Mouse (Mus musculus): ENCODE results near the gene Ndufs8. TPM values are rescaled to one million over a fixed set of nuclear protein-coding genes. Genes with fewer than 3 reads are reported as not detected.

The Ndufs8 gene
- polyA plus RNA-seq, 1 experiment from 2014 or later = 507 TPM

- 76% methylated on average over 25 of the region's 25 CpGs for WGBS
Measured at GRCm38 (mm10) chr19:3903648-3904362, 8.8 kb downstream of the Ndufs8 start.

GRCm38 (mm10) chr19:3902966-3903365 lies 9.6 kb downstream of the Ndufs8 start:
- H3K36me3 ChIP-seq (ENCODE audit: control insufficient read depth, insufficient read depth, low read length) = peaks cover 47% of the 10 kb centered on the region
- ATAC-seq (ENCODE audit: insufficient number of reproducible peaks, insufficient read depth, low FRiP score, low read depth) = no peak
- 85% methylated on average over 12 of the region's 12 CpGs for WGBS

More at GRCm38 (mm10) chr19:3903648-3904362, 8.8 kb downstream of the Ndufs8 start:
- Histone ChIP-seq H3K9me3 (ENCODE audit: control insufficient read depth, low read length) (no peaks in the 10 kb centered on the region), H3K4me2 (ENCODE audit: low read length) (no peak overlapping the region), H3K9ac (ENCODE audit: low read length) (no peak overlapping the region), H3K36me3 (ENCODE audit: control insufficient read depth, insufficient read depth, low read length) (peaks cover 50% of the 10 kb centered on the region), H3K27me3 (ENCODE audit: control insufficient read depth, insufficient read depth, low read length) (no peaks in the 10 kb centered on the region), H3K4me1 (ENCODE audit: control insufficient read depth in 2 of 2, insufficient read depth in 2 of 2, low read length in 2 of 2) (peaks cover 15 to 18% of the 10 kb centered on the region in 2 experiments; a peak in 3 of 4 replicates), H3K4me3 (ENCODE audit: control insufficient read depth in 1 of 2, insufficient read depth in 1 of 2, low read depth in 1 of 2, low read length in 2 of 2) (no peak overlapping the region), H3K27ac (replicated peaks in 1 of 2; ENCODE audit: control insufficient read depth in 1 of 2, insufficient read depth in 1 of 2, low read depth in 2 of 2, low read length in 2 of 2) (no peak overlapping the region)
- ATAC-seq (ENCODE audit: insufficient number of reproducible peaks, insufficient read depth, low FRiP score, low read depth) = no peak

GRCm38 (mm10) chr19:3899618-3900017 lies 13.0 kb downstream of the Ndufs8 start:
- H3K27ac ChIP-seq (replicated peaks in 1 of 2; ENCODE audit: control insufficient read depth in 1 of 2, insufficient read depth in 1 of 2, low read depth in 2 of 2, low read length in 2 of 2) = no peak overlapping the region
- H3K9ac ChIP-seq (ENCODE audit: low read length) = no peak overlapping the region
- peaks cover 6 to 10% of the 10 kb centered on the region in 2 experiments; a peak in 2 of 4 replicates for H3K4me1 ChIP-seq (ENCODE audit: control insufficient read depth in 2 of 2, insufficient read depth in 2 of 2, low read length in 2 of 2)
- peaks cover 80% of the 10 kb centered on the region for H3K36me3 ChIP-seq (ENCODE audit: control insufficient read depth, insufficient read depth, low read length)
- H3K4me2 ChIP-seq (ENCODE audit: low read length) = no peak overlapping the region
- ATAC-seq (ENCODE audit: insufficient number of reproducible peaks, insufficient read depth, low FRiP score, low read depth) = no peak
- H3K27me3 ChIP-seq (ENCODE audit: control insufficient read depth, insufficient read depth, low read length) = no peaks in the 10 kb centered on the region
- H3K9me3 ChIP-seq (ENCODE audit: control insufficient read depth, low read length) = no peaks in the 10 kb centered on the region
- WGBS = 94% methylated on average over 4 of the region's 4 CpGs
- H3K4me3 ChIP-seq (ENCODE audit: control insufficient read depth in 1 of 2, insufficient read depth in 1 of 2, low read depth in 1 of 2, low read length in 2 of 2) = no peak overlapping the region

More at GRCm38 (mm10) chr19:3902966-3903365, 9.6 kb downstream of the Ndufs8 start:
- no peak overlapping the region for H3K4me2 ChIP-seq (ENCODE audit: low read length)
- no peak overlapping the region for H3K4me3 ChIP-seq (ENCODE audit: control insufficient read depth in 1 of 2, insufficient read depth in 1 of 2, low read depth in 1 of 2, low read length in 2 of 2)
- no peaks in the 10 kb centered on the region for H3K9me3 ChIP-seq (ENCODE audit: control insufficient read depth, low read length)
- H3K27me3 ChIP-seq (ENCODE audit: control insufficient read depth, insufficient read depth, low read length) = no peaks in the 10 kb centered on the region
- peaks cover 15 to 17% of the 10 kb centered on the region in 2 experiments; a peak in 3 of 4 replicates for H3K4me1 ChIP-seq (ENCODE audit: control insufficient read depth in 2 of 2, insufficient read depth in 2 of 2, low read length in 2 of 2)
- H3K27ac ChIP-seq (replicated peaks in 1 of 2; ENCODE audit: control insufficient read depth in 1 of 2, insufficient read depth in 1 of 2, low read depth in 2 of 2, low read length in 2 of 2) = no peak overlapping the region
- no peak overlapping the region for H3K9ac ChIP-seq (ENCODE audit: low read length)

GRCm38 (mm10) chr19:3898952-3899351 lies 13.6 kb downstream of the Ndufs8 start:
- H3K36me3 ChIP-seq (ENCODE audit: control insufficient read depth, insufficient read depth, low read length) = peaks cover 84% of the 10 kb centered on the region
- peaks cover 6 to 15% of the 10 kb centered on the region in 2 experiments; a peak in 3 of 4 replicates for H3K4me1 ChIP-seq (ENCODE audit: control insufficient read depth in 2 of 2, insufficient read depth in 2 of 2, low read length in 2 of 2)
- WGBS = 84% methylated on average over 7 of the region's 7 CpGs
- H3K4me3 ChIP-seq (ENCODE audit: control insufficient read depth in 1 of 2, insufficient read depth in 1 of 2, low read depth in 1 of 2, low read length in 2 of 2) = no peak overlapping the region
- no peak overlapping the region for H3K9ac ChIP-seq (ENCODE audit: low read length)
- no peak overlapping the region for H3K4me2 ChIP-seq (ENCODE audit: low read length)
- H3K9me3 ChIP-seq (ENCODE audit: control insufficient read depth, low read length) = no peaks in the 10 kb centered on the region
- H3K27ac ChIP-seq (replicated peaks in 1 of 2; ENCODE audit: control insufficient read depth in 1 of 2, insufficient read depth in 1 of 2, low read depth in 2 of 2, low read length in 2 of 2) = no peak overlapping the region
- no peak for ATAC-seq (ENCODE audit: insufficient number of reproducible peaks, insufficient read depth, low FRiP score, low read depth)
- H3K27me3 ChIP-seq (ENCODE audit: control insufficient read depth, insufficient read depth, low read length) = no peaks in the 10 kb centered on the region

- H3K4me3 ChIP-seq (ENCODE audit: control insufficient read depth in 1 of 2, insufficient read depth in 1 of 2, low read depth in 1 of 2, low read length in 2 of 2) = no peak overlapping the region
- no peaks in the 10 kb centered on the region for H3K9me3 ChIP-seq (ENCODE audit: control insufficient read depth, low read length)
- no peaks in the 10 kb centered on the region for H3K27me3 ChIP-seq (ENCODE audit: control insufficient read depth, insufficient read depth, low read length)
- no peak overlapping the region for H3K4me2 ChIP-seq (ENCODE audit: low read length)
- 91% methylated on average over 5 of the region's 5 CpGs for WGBS
- ATAC-seq (ENCODE audit: insufficient number of reproducible peaks, insufficient read depth, low FRiP score, low read depth) = no peak
- no peak overlapping the region for H3K27ac ChIP-seq (replicated peaks in 1 of 2; ENCODE audit: control insufficient read depth in 1 of 2, insufficient read depth in 1 of 2, low read depth in 2 of 2, low read length in 2 of 2)
- H3K4me1 ChIP-seq (ENCODE audit: control insufficient read depth in 2 of 2, insufficient read depth in 2 of 2, low read length in 2 of 2) = peaks cover 14 to 24% of the 10 kb centered on the region in 2 experiments
- H3K9ac ChIP-seq (ENCODE audit: low read length) = no peak overlapping the region
- H3K36me3 ChIP-seq (ENCODE audit: control insufficient read depth, insufficient read depth, low read length) = peaks cover 84% of the 10 kb centered on the region
Measured at GRCm38 (mm10) chr19:3897557-3897956, 15.0 kb downstream of the Ndufs8 start.

- Histone ChIP-seq H3K36me3 (ENCODE audit: control insufficient read depth, insufficient read depth, low read length) (peaks cover 84% of the 10 kb centered on the region), H3K4me3 (ENCODE audit: control insufficient read depth in 1 of 2, insufficient read depth in 1 of 2, low read depth in 1 of 2, low read length in 2 of 2) (no peak overlapping the region), H3K9ac (ENCODE audit: low read length) (no peak overlapping the region), H3K4me1 (ENCODE audit: control insufficient read depth in 2 of 2, insufficient read depth in 2 of 2, low read length in 2 of 2) (peaks cover 14 to 24% of the 10 kb centered on the region in 2 experiments), H3K4me2 (ENCODE audit: low read length) (no peak overlapping the region), H3K27ac (replicated peaks in 1 of 2; ENCODE audit: control insufficient read depth in 1 of 2, insufficient read depth in 1 of 2, low read depth in 2 of 2, low read length in 2 of 2) (no peak overlapping the region), H3K27me3 (ENCODE audit: control insufficient read depth, insufficient read depth, low read length) (no peaks in the 10 kb centered on the region), H3K9me3 (ENCODE audit: control insufficient read depth, low read length) (no peaks in the 10 kb centered on the region)
- no peak for ATAC-seq (ENCODE audit: insufficient number of reproducible peaks, insufficient read depth, low FRiP score, low read depth)
- 93% methylated on average over 10 of the region's 10 CpGs for WGBS
Measured at GRCm38 (mm10) chr19:3896208-3896607, 16.4 kb downstream of the Ndufs8 start.

- Histone ChIP-seq H3K27me3 (ENCODE audit: control insufficient read depth, insufficient read depth, low read length) (no peaks in the 10 kb centered on the region), H3K36me3 (ENCODE audit: control insufficient read depth, insufficient read depth, low read length) (peaks cover 94% of the 10 kb centered on the region), H3K4me1 (ENCODE audit: control insufficient read depth in 2 of 2, insufficient read depth in 2 of 2, low read length in 2 of 2) (peaks cover 14 to 24% of the 10 kb centered on the region in 2 experiments), H3K27ac (replicated peaks in 1 of 2; ENCODE audit: control insufficient read depth in 1 of 2, insufficient read depth in 1 of 2, low read depth in 2 of 2, low read length in 2 of 2) (no peak overlapping the region), H3K9me3 (ENCODE audit: control insufficient read depth, low read length) (no peaks in the 10 kb centered on the region), H3K4me3 (ENCODE audit: control insufficient read depth in 1 of 2, insufficient read depth in 1 of 2, low read depth in 1 of 2, low read length in 2 of 2) (no peak overlapping the region), H3K9ac (ENCODE audit: low read length) (no peak overlapping the region), H3K4me2 (ENCODE audit: low read length) (no peak overlapping the region)
- ATAC-seq (ENCODE audit: insufficient number of reproducible peaks, insufficient read depth, low FRiP score, low read depth) = no peak
- 27% methylated on average over 3 of the region's 3 CpGs for WGBS
Measured at GRCm38 (mm10) chr19:3895171-3895631, 17.4 kb downstream of the Ndufs8 start.

Measured in heart, embryonic 14.5 days (tissue).